Mouse (Mus musculus): Measurements from ENCODE around the gene Emd.
"Not testable (repeated sequence)": the region's sequence is repeated elsewhere in the genome, so short reads cannot be mapped to it uniquely, and the experiment has no call there.

The Emd gene

DNA sequence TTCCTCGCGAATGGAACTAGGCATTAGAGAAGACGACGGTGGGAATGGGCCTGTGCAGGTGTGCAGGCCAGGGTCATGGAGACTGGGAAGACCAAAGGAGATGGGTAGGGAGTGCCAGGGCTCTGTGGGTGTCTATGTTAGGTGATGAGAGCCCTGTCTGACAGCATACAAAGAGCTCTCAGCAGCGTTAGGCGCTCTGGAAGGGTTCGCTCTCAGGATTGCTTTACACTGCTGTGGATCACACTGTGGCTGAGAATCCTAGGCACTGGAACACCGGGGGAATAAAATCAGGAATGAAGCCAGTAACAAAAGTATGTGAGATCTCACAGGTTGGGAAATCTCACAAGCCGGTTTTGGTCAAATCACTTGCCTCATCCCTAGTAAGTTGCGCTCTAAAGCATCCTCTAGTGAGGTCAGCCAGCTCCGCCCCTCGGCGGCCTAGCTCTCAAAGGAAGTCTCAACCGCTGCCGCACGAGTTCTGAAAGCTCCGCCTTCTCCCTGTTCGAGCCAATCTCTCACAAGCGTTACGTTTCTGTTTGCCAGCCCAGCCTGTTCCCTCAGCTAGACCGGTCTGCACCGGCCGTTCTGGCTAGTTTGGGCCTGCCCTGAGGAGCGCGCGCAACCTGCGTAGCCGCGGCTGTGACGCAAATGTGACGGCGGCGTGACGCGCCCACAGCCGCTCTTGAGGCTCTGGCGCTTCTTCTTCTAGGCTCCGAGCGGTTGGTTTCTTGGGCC lies at the start of gene Emd:
Emd (plus strand) TSS at position 535 of the 735 bp plus-strand sequence.
- DNase-seq: peak; percentile 89 to 92

DNA sequence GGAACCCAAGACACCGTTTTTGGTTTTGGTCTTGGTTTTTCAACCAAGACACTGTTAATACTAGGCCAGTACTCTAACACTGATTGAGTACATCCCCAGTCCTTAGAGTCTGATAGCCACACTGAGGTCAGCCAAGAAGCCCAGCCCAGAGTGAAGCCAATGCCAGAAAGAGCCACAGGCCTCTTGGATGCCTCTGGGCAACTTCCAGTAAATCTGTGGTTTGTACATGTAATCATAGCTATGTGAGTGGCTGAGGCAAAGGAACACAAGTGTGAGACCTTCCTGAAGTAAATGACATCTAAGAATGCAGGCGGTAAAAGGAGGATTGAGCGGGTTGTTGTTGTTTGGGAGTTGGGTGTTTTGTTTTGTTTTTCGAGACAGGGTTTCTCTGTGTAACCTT lies 36.0 kb upstream of the Emd start:
- DNase-seq: no peak

DNA sequence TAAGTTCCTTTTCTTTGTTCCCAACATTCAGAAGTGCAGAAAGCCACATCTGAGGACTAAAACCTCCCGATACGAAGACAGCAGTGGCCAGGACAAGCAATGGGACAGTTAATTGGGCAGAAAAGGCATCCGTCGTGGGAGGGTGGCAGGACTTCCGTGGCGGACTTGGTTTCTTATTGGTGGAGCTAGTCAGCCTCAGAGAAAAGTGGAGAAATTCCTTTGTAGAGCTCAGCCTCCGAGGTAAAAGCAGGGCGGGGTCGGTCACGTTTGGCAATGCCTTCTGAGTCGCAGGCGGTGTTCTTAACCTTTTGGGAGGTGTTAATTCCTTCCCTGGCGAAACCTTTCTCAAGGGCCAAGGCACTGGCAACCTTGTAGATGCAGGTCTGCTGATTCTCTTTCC lies 35.0 kb upstream of the Emd start:
- no peak for DNase-seq

DNA sequence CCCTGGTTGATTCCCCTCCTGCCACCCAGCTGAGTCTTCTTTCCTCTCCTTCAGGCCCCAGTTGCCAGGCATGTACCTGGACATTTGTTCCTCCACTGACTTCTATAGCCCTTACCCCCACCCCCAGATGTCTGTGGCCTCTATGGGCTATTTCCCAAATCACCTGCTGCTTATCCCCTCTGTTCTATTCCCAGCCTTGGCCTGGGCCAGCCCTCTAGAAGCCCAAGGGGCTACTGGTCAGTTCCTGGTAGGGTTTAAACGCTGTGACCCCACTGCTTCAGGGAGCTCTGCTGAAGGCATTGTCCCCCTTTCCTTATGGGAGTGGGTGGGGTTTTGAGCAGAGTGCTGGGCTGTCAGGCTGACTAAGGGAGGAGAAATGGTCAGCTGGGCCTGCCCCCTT lies 34.4 kb upstream of the Emd start:
- not testable (repeated sequence) for DNase-seq

DNA sequence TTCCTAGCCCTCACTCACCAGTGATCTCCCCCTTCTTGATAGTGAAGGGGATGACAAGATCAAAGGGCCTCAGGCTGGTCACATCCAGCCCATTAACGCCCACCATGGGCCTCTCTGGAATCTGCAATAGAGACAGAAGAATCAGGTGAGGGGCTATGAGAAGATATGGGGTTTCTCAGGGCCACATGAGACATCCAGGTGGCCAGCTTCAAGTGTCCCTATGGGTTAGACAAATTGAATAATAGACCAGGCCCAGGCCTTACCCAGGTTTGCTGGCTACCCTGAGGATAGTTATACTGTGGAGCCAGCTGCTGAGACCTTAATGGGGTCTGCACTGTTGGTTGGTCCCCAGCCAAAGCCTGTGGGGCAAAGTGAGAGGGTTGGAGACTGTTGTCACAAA lies 24.4 kb upstream of the Emd start:
- no peak for DNase-seq

DNA sequence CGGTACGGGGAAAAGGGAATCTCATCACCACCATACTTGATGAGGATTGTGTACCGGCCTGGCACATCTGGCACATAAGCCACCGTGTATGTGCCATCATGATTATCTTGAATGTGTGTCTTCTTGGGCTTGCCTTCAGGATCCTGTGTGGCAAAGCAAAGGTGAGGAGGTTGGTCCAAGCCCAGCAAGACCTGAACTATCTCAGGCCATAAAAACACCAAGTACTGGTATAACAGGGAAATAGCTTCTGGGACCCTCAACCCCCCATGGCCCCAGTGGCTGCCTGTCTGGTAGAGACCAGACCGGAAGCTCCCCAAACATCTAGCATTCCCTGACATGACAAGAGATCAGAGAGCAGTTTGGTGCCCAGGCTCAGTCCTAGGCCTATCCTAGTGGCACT lies 21.3 kb upstream of the Emd start:
- no peak for DNase-seq

DNA sequence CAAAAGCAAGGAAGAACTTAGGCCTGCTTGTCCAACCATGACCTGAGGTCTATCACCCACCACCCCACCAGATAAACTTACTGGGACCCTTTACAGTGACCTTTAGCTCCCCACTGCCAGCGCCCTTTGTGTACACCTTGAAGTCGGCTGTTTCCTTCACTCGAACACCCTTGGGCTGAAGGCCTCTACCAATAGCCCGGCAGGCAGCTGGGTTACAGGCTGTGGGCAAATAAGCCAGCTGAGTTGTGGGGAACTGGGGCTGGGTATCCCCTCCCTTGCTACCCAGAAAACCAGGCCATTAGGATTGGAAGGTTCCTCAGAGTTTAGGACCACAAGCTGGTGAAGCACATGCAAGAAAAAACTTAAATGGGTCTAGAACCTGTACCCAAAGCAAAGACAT lies 14.2 kb upstream of the Emd start:
- DNase-seq: no peak

DNA sequence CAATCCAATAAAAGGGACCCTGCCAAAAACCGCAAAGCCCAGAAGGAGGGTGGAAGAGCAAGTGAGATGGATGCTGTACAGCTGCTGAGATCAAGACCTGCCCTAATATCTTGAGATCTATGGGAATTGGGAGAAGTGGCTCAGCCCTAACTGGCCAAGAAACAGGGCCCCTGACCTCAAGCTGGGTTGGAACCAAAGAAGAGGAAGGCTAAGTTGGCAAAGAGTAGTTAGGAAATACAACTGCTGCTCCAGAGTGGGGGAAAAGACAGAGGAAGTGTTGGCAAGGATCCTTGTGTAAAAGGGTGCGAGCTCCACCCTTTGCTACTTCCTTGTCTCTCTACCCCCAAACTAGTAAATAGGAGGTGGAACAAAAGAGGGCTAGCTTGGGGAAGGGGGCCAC lies 11.1 kb upstream of the Emd start:
- no peak for DNase-seq

DNA sequence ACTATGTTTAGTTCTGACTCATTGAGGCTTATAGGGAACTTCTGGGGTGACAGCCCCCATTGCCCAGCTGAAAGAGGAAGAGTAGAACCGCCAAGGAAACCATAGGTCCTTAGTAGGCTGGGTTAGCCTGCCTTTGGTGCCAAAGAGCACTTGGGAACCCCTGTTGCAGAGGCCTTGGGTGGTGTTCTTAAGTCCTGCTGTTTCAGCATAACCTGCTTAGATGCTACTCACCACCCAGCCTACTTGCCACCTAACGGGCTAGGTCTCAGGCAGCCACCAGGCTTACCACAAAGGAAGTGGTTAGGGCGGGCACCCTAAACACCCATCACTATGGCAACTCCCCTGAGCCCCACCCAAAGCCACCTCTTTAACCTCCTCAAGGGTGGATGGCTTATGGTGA lies 10.7 kb upstream of the Emd start:
- DNase-seq: no peak

DNA sequence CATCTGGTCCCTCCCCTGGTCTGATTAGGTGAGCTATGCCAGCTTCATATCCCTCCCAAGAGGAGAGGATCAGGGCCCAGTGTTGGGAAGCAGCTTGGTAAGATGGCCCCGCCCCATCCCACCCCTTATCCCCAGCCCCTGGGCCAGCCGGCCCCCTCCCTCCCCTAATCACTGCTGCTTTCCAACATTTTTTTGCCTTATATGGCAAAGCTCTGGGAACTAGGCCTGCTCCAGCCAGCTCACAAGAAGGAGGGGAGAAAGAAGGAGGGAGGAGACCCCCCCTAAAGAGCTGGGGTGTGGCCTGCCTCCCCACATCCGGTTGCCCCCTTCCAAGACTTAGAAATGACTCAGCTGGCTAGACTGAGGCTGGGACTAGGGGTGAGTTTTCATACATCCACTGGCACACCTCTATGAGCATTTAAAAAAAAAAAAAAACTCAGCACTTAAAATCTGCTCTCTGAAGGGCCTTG lies 9.8 kb upstream of the Emd start:
- peak; percentile 39 to 62 for DNase-seq

DNA sequence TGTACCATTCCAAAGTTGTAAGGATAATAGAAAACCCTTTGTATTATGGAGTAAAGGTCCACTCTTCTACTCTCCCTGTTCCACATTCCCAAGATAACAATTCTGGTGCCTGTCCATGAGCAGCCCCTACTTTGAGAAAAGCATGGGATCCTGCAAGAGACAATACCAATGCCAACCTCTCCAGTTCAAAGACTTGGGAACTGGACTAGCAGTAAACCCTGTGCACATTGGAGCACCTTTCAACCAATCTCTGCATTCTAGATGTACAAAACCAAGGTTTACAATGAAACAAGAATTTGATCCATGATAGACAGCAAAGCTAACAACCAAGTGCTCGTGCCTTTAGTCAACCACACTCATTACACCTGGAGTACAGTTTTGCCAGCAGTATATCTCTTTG lies 9.4 kb upstream of the Emd start:
- DNase-seq: no peak

DNA sequence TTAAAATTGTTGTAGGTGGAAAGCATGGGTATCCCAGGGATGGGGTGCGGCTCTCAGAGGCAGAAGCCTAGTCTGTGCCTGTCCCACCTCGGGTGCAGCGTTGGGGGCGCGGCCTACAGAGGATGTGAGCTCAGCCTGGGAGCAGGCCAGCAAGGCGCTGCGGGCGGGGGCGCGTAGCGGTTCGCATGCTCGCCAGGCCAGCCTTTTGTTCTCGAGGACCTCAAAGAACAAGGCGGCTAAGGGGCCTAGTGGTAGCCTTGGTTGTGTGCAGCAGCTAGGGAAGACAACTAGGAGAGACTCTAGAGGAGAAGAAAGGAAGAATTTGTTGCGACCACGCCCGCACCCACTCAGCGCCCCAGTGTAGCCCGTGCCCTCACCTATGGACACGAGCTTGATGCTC lies 8.8 kb upstream of the Emd start:
- peak; percentile 91 to 92 for DNase-seq

DNA sequence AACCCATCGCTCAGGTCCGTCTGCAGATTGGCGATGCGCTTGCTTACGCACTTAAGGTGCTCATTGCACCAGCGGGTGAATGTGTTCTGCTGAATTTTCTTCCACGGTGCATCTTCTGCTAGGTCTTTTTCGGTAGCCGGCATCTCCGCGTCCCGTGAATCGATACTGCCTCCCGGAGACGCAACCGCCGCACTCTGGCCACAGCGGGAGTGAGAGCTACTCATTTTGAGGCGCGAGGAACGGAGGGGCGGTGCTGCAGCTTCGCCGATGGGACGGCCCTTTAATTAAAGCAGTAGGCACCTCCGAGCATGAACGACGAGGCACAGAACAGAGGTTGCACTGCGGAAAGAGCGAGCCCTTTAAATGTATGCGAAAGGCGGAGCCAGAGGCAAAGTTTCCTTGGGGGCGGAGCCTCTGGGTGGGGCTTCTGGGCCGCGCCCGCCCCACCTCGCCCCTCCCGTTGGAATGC lies 8.2 kb upstream of the Emd start:
- DNase-seq: peak; percentile 90 to 94

DNA sequence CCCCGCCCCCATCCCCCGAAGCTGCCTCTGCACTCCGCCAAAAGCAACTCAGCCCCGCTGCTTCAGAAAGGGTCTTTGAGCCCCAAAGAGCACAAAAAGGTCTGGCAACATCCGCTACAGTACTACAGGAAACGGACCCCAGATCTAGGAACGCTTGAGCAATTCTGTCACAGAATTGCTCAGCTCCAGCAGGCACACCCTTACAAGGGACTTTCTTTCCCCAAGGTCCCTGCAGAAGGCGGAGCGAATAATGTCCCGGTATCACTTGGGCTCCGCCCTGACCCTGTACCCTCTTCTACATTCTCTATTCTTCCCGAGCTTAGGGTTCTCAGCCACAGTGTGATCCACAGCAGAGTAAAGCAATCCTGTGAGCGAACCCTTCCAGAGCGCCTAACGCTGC lies 7.8 kb upstream of the Emd start:
- no peak for DNase-seq

DNA sequence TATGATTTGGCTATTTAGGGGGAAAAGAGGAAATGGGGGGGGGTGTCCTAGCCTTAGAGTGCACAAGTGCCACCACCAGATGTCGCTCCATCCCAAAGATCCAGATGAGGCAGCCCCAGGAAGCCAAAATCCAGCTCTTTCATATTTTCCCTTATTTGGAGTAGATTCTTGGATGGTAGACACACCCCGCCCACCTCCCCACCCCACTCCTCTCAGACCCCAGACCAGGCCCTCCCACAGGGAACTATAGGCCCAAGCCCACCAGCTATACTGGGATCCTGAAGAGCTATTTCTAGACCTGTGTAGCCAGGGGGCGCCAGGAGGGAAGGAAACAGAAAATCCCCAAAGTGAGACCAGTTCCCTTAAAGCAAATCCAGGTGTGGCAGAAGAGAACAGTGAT lies 5.8 kb upstream of the Emd start:
- DNase-seq: peak; percentile 82 to 83

DNA sequence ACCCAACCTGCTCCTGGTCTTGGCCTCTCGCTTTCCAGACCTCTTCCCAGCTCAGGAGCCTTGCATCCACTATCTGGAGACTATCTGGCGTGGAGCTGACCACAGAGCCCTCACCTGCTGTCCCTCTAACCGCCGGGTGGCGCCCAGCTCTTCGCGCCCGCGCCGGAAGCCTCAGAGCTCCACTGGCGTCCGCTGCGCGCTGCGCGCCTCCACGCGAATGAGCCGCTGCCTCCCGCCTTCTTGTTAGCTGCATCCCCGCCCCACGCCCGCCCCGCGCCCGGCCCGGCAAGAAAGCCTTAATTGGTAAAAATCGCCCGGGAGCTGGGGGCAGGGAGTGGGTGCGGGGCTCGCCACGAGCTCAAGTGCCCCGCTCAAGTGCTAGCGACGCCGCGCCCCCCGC lies 4.9 kb upstream of the Emd start, which contains the start of gene Flna:
Flna (minus strand) TSS at position 206 of the 400 bp plus-strand sequence.
- peak; percentile 77 to 82 for DNase-seq

DNA sequence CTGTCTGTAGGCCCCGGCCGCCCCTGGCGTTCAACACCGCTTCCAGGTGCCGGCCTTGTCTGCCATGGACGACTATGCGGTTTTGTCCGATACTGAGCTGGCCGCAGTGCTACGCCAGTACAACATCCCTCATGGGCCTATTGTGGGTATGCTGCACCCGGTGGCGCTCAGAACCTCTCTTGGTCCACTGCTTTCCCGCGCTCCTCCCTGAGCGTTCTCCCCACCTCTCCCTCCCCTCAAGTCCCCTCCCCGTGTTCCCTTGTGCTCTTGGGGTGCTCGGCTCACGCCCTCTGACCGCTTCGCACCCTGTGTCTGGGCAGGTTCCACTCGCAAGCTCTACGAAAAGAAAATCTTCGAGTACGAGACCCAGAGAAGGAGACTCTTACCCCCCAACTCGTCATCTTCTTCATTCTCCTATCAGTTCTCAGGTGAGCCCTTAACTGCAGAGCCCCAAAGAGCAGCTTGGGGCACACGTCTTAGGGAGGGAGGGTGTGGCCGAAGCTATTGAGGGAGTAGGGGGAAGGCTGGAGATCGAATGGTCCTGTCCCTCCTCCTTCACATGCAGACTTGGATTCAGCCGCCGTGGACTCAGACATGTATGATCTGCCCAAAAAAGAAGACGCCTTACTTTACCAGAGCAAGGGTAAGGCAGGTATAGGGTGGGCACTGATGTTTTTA lies 540 bp downstream of the Emd start:
- DNase-seq: no peak

DNA sequence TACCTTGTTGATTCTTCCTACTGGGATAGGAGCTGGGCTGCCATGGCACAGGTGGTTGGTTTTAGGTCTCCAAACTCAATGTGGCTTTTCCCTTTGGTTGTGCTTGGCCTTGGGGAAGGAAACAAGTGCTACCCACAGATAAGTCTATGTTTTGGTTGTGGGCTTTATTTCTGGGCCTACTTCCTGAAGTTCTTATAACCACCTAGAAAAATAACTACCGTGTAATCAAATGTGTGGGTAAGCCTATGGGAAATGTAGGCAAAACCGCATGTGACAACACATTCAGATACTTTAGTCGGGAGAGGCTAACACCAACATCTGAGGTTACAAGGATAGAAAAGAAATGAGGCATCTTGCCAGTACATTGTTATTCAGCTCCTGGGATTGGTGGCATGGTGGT lies 3.3 kb downstream of the Emd start:
- DNase-seq: no peak

DNA sequence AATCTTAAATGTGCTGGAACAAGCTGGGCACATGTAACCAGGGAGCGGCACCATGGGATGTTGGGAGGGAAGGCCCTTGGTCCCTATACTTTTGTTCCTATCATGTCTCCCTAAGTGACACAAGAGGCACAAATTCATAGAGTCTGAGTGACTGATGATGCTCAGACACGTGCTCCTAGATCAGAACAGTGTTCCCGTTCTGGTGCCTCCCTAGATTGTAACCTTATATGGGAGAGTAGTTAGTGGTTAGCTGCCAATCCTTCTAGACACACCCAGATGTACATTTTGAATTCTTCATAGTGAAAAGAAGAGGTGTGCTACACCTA lies 15.2 kb downstream of the Emd start:
- no peak for DNase-seq

DNA sequence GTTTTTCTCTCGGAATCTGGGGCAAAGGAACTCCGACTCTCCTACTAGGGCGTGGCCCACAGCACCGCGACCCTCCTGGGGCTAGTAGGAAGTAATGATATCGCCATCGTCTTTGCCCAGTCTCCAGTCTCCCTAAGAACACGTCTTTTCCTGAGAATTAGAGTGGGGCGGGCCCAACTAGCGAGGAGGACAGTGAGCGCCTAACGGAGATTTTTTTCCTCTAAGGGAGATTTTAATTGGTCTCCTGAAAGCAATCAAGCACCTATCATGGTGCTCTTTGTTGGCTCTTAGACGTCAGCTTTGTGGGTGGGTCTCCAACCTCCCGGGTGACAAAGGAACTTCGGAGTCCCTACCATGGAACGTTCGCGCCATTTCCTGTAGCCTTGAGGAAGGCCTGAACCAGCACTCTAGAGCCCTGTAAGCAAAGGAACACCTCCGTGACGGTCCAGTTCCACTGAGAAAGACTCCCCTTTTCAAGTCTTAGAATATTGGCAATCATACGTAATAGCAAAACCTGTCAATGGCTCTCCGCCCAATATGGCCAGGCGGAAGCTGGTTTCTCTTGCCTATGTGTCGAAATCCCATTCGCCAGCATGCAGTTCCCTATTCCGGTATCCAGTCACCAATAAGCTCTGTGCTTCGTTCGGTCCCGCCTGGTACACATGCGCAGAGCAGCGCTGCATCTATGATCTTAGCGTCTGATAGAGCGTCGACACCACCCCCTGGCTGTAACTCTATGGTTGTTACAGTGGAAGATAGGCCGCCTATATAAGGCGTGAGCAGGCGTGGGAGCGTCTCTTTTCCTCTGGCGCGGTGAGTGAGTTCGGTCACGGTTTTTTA lies 15.8 kb downstream of the Emd start, which contains the start of gene Rpl10:
Rpl10 (plus strand) TSS at position 751 of the 840 bp plus-strand sequence.
- peak; percentile 89 to 93 for DNase-seq

DNA sequence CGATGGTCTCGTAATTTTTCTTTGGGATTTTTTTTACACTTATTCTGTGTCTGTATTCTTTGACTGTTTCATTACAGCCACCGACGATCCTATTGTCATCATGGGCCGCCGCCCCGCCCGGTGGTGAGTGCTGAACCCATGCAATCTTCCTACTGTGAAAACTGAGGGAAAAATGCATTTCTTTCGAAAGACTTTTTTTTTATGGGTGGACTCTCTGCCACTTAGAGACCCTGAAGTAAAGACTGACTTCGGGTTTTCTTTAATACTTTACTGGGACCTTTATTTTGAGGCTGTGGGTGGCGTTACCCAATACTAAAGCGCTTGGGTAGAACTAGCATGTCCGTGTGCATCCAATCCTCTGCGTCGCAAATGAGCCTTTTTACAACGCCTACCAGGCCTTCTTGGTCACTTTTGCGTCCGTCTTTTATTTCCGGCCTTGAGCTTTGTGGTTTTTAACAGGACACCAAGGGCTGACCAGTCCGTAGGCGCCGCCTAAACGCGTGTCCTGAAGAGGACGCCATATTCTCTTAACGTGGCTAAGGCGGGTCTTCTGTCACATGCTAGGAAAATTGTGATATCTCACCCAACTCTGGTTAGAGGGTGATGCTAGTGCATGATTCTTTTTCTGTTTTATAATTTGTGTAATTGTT lies 16.5 kb downstream of the Emd start:
- DNase-seq: peak; percentile 36 to 43

DNA sequence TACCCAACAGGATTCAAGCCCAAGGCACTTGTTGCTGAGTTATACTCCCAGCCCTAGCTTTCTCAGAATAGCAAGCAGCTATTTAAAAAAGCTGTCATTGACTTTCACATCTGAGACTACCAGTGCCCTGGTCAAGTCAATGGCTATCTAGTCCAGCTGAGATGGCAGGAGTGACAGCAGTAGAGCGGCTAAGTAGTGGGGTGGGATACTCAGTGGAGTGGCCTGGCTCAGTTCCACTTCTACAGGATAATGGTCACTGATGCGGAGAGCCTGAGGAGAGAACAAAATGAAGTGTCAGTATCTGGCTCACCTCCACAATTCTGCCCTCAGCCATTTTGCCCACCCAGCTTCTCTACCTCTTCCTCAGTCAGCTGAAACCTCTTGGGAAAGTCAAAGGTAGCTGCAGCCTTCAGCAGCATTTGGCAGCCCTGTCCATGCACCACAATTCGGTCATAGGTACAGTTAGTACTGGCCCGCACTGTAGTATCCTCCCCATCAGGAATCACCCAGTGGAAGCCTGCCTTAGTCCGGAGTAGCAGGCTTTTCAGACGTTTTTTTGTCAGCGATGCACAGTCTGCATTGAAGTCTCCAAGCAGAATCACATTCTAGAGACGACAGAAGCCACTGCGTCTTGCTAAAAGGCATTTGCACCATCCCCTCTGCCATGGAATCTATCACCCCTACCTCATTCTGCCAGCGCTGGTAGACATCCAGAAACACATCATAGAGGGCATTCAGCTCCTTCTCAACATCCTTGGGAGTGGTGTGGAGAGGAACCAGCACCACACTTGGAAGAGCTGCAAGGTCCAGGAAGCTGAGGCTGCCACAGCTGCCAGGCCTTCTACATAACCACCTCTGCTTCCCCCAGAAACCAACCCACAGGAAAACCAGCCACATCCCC lies 19.2 kb downstream of the Emd start:
- DNase-seq: peak in 1 of 2 experiments; percentile 16
